Mouse (Mus musculus): Measurements from ENCODE around the gene Inka1.

- TF ChIP-seq HCFC1 (IDR thresholded peaks at IDR 0.05; ENCODE audit: low read depth, low read length) (no peak), CTCF (IDR thresholded peaks at IDR 0.05 in 2 of 3, conservative IDR thresholded peaks at IDR 0.05 in 1 of 3; ENCODE audit: control insufficient read depth in 1 of 3, insufficient read depth in 1 of 3, low read depth in 2 of 3, low read length in 3 of 3, poor library complexity in 1 of 3, severe bottlenecking in 1 of 3) (no peak), POLR2A (IDR thresholded peaks at IDR 0.05; ENCODE audit: control insufficient read depth in 1 of 2, insufficient read depth in 1 of 2, low read depth in 1 of 2, low read length in 2 of 2, poor library complexity in 1 of 2) (no peak), BHLHE40 (IDR thresholded peaks at IDR 0.05; ENCODE audit: borderline replicate concordance, low read depth, low read length) (no peak), MAZ (IDR thresholded peaks at IDR 0.05; ENCODE audit: low read depth, low read length) (no peak), TBP (IDR thresholded peaks at IDR 0.05; ENCODE audit: low read depth, low read length) (no peak), ZNF384 (IDR thresholded peaks at IDR 0.05; ENCODE audit: low read depth, low read length) (no peak), CHD1 (IDR thresholded peaks at IDR 0.05; ENCODE audit: low read depth, low read length) (no peak), TCF12 (IDR thresholded peaks at IDR 0.05; ENCODE audit: low read depth, low read length) (no peak), POLR2AphosphoS5 (IDR thresholded peaks at IDR 0.05; ENCODE audit: borderline replicate concordance, low read depth, low read length) (no peak)
Observed at GRCm38 (mm10) chr9:107962916-107963315, 22.8 kb downstream of the Inka1 start.
